Comparison of ENCODE assay signal across 8 mouse cellular contexts in the genomic region with DNA sequence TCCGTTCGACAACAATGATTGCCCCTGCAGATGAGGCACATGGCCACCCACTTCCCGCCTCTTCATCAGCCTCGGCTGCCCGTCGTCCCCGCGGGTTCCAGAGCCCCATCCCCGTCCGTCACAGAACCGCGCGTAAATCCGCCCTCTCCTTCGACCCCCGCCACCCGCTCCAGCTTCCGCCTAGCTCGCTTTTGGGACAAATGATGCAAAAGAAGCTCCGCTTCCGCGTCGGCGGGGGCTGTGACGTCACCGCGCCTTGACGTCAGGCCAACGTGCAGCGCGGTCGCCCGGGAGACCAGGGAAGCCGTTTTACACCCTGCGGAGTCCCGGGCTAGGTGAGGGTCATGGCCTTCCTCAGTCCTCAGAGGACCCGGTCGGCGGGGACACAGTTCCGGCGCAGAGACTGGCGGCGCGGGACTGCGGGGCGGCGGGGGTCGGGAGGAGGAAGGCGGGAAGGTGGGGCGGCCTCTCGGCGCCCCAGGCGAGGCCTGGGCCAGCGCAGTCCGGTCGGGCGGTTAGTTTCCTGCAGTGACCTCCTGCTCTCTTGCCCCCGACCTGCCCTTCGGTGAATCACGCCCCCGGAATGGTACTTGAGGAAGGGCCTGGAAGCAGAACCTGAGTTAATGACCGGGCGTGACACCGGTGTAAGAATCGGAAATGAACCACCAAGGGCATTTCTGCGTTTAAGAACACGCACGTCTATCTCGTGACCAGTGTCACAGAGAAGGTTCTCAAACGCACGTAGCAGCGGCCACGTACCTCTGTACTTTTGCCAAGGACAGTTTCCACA. TPM values are rescaled to one million over a fixed set of nuclear protein-coding genes. Genes with fewer than 3 reads are reported as not detected.
DNase-seq lines count a peak whose midpoint lies in the region; ATAC-seq lines count a peak whose summit lies in the region.

A gene (plus strand): TSS at position 252 of the 790 bp plus-strand sequence.

- peak within 1 kb of the TSS; percentile 65 for H3K4me2 ChIP-seq in hindbrain, embryonic 16.5 days (ENCODE audit: low read length)

- H3K9me3 ChIP-seq in hindbrain, embryonic 16.5 days (ENCODE audit: control insufficient read depth, low read length) = no peaks in the 10 kb centered on the region

- H3K27me3 ChIP-seq in hindbrain, embryonic 16.5 days (replicated peaks; ENCODE audit: control insufficient read depth, insufficient read depth, low read length) = no peaks in the 10 kb centered on the region

- 0 out of 2 replicates have a peak, but pooled peaks cover 2% of the 10 kb centered on the region for H3K4me1 ChIP-seq in hindbrain, embryonic 16.5 days (ENCODE audit: control insufficient read depth, insufficient read depth, low read depth, low read length)

- H3K27ac ChIP-seq in hindbrain, embryonic 16.5 days (ENCODE audit: low read depth, low read length) = peak within 1 kb of the TSS; percentile 83

- peak within 1 kb of the TSS; percentile 59 for H3K4me3 ChIP-seq in hindbrain, embryonic 16.5 days (ENCODE audit: low read length)

- DNase-seq in T-cell, adult 2 months (ENCODE audit: low spot score) = peak; percentile 92
- DNase-seq in cerebellum, postnatal 36 days = peak; percentile 90 to 91
- peak; percentile 86 for DNase-seq in gastrocnemius, adult 18-20 months (ENCODE audit: low spot score)
- peak; percentile 82 for DNase-seq in left cerebral cortex, adult 11 months (ENCODE audit: low spot score)
- DNase-seq in lung, postnatal 36 days = peak; percentile 94
- peak; percentile 87 for DNase-seq in retina, embryonic 14.5 days (ENCODE audit: low spot score)
- DNase-seq in thymus, postnatal 36 days = peak; percentile 91 to 93

- 2% methylated on average over 73 of the region's 73 CpGs for WGBS in hindbrain, embryonic 16.5 days

- H3K36me3 ChIP-seq in hindbrain, embryonic 16.5 days (ENCODE audit: control insufficient read depth, insufficient read depth, low read length) = no peaks in the 10 kb centered on the region

- ATAC-seq in hindbrain, embryonic 16.5 days = peak; percentile 94

- peak within 1 kb of the TSS; percentile 77 for H3K9ac ChIP-seq in hindbrain, embryonic 16.5 days (ENCODE audit: low read depth, low read length)

RNA-seq across cellular contexts. Expression of the gene that starts here (rescaled TPM):
- total RNA-seq in gastrocnemius, adult 18-20 months (2021) = under 1 TPM; 0.41 to 0.52 TPM
- polyA plus RNA-seq in hindbrain, embryonic 16.5 days (2015; fragmentation: Nextera tagmentation; extraction: Ambion mirVana) = 6.4 and 7.2 TPM in 2 replicates

Comparison
In these comparisons a context has a peak if more than half of its experiments do, and no peak if none do; other contexts are left out.
1. Peak in every context shown above with its lines: DNase-seq, ATAC-seq, H3K4me3 ChIP-seq and H3K27ac ChIP-seq.
2. Peak in DNase-seq in gastrocnemius, adult 18-20 months; RNA of the gene not detected or under 1 TPM.